Mouse (Mus musculus) lung, postnatal 0 days (tissue): ENCODE data around the gene C1qtnf4. TPM values are rescaled to one million over a fixed set of nuclear protein-coding genes. Genes with fewer than 3 reads are reported as not detected.

ENCODE experiments used
- ATAC-seq: fragments of 200-750 bp; cut with Nextera tagmentation; 2 replicates; pipeline ENCODE4 v1.8.0; 2017; ENCODE audit warnings: moderate library complexity
- DNase-seq: peaks from one replicate; pipeline ENCODE4 v3.0.0-alpha.2; 2016; ENCODE audit warnings: low spot score
- H3K27ac ChIP-seq: fragments of 300-500 bp; sonication (generic); 2 replicates; pipeline ENCODE4 v1.5.1; 2014; ENCODE audit warnings: antibody characterized with exemption, mild to moderate bottlenecking, low read length, mixed read lengths
- H3K27me3 ChIP-seq: fragments of 300-500 bp; sonication (generic); replicated peaks from 2 replicates; pipeline ENCODE4 v1.6.1; 2014; ENCODE audit warnings: low read length, mixed read lengths; ENCODE audit not compliant: insufficient read depth
- H3K36me3 ChIP-seq: fragments of 300-500 bp; sonication (generic); 2 replicates; pipeline ENCODE4 v1.6.1; 2014; ENCODE audit warnings: low read length, mixed read lengths; ENCODE audit not compliant: insufficient read depth
- H3K4me1 ChIP-seq: fragments of 300-500 bp; sonication (generic); 2 replicates; pipeline ENCODE4 v1.6.1; 2014; ENCODE audit warnings: antibody characterized with exemption, low read depth, low read length, mixed read lengths; ENCODE audit not compliant: insufficient read depth
- H3K4me2 ChIP-seq: fragments of 300-500 bp; sonication (generic); replicated peaks from 2 replicates; pipeline ENCODE4 v1.6.1; 2014; ENCODE audit warnings: low read depth, mild to moderate bottlenecking, low read length, moderate library complexity, mixed read lengths
- H3K4me3 ChIP-seq: fragments of 300-500 bp; sonication (generic); 2 replicates; pipeline ENCODE4 v1.5.1; 2014; ENCODE audit warnings: low read depth, low read length
- H3K9ac ChIP-seq: fragments of 300-500 bp; sonication (generic); replicated peaks from 2 replicates; pipeline ENCODE4 v1.6.1; 2014; ENCODE audit warnings: low read depth, mild to moderate bottlenecking
- H3K9me3 ChIP-seq: fragments of 300-500 bp; sonication (generic); 2 replicates; pipeline ENCODE4 v1.6.1; 2016; ENCODE audit warnings: low read length, mixed read lengths
- CTCF ChIP-seq: IDR thresholded peaks from 2 replicates; pipeline ENCODE4 v1.5.1; 2016; ENCODE audit warnings: antibody characterized with exemption, mild to moderate bottlenecking
- EP300 ChIP-seq: IDR thresholded peaks from 2 replicates; pipeline ENCODE4 v1.6.1; 2016; ENCODE audit warnings: antibody characterized with exemption, mild to moderate bottlenecking, control low read depth
- WGBS: fragments of 180-500 bp; shearing (Covaris S2); extraction: QIAGEN DNeasy Blood & Tissue Kit; methylation state at CpG from one replicate; pipeline ENCODE4 v1.1.7; 2014; 5-methylcytosine and 5-hydroxymethylcytosine counted together
- polyA plus RNA-seq: library from polyadenylated mRNA; unstranded; fragments of >200 nt; fragmentation: Nextera tagmentation; extraction: Ambion mirVana; gene quantifications from 2 replicates; pipeline ENCODE4 v1.2.1, GENCODE M21; 2015

Gene C1qtnf4
- polyA plus RNA-seq, 1 experiment from 2014 or later: 8.2 TPM

DNA sequence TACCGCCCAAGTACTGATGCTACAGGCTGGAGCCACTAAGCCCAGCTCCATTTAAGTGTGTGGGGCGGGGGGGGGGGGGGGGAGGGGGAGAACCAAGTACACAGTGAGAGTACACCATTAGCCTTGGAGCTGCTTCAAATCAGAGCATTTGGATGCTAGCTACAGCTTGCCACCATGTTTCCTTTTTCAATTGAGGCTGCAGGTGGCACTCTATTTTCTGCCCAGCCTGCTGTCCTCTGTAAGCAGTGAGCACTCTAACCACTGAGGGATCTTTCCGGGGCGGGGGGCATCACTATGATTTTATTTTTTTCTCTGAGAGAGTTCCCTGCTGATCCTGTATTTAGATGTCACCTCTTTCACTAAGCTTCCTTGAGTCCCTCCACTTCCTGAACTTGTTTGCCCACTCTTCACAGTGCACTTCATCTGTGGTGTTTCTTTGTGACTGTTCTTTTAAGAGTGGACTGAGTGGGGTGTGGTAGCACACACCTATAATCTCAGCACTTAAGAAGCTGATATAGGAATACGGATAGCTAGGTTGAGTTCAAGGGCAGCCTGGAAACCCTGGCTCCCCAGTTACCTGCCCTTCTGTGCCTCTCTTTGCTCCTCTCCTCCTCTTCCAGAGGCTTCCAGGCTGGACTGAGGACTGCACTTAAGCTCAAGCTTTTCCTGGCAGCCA, 7.9 kb upstream of the C1qtnf4 start:
- H3K27me3 ChIP-seq: no peaks in the 10 kb centered on the region
- H3K9me3 ChIP-seq: no peaks in the 10 kb centered on the region
- no peaks in the 10 kb centered on the region for H3K4me1 ChIP-seq
- H3K4me3 ChIP-seq: no peak overlapping the region
- ATAC-seq (peak; percentile 78), DNase-seq (peak; percentile 60)
- H3K9ac ChIP-seq: no peak overlapping the region
- no peak overlapping the region for H3K27ac ChIP-seq
- H3K4me2 ChIP-seq: no peak overlapping the region
- WGBS: 40% methylated on average over 5 of the region's 5 CpGs
- no peaks in the 10 kb centered on the region for H3K36me3 ChIP-seq
- TF ChIP-seq CTCF: no peak
- TF ChIP-seq EP300: no peak

DNA sequence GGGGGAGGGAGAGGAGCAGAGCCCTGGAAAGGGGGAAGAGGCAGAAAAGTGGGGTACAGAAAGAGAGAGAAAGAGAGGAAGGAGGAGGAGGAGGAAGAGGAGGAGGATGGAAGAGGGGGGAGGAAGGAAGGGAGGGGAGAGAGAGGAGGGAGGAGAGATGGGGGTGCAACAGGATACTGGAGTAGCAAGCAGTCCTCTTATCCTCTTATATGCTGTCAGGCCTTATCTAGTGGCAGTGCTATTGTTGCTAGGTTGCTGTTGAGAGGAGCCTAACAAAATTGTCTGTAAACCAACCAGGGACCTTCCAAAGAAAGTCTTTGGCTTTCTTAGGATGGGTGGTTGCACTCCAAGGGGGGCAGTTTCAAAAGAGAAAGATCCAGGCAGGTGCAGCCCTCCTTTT, 6.2 kb upstream of the C1qtnf4 start:
- TF ChIP-seq EP300 (no peak), CTCF (no peak)
- Histone ChIP-seq H3K4me2 (no peak overlapping the region), H3K27me3 (no peaks in the 10 kb centered on the region), H3K36me3 (no peaks in the 10 kb centered on the region), H3K9me3 (no peaks in the 10 kb centered on the region), H3K27ac (no peak overlapping the region), H3K4me1 (no peaks in the 10 kb centered on the region), H3K4me3 (no peak overlapping the region), H3K9ac (no peak overlapping the region)
- DNase-seq (no peak), ATAC-seq (no peak)

DNA sequence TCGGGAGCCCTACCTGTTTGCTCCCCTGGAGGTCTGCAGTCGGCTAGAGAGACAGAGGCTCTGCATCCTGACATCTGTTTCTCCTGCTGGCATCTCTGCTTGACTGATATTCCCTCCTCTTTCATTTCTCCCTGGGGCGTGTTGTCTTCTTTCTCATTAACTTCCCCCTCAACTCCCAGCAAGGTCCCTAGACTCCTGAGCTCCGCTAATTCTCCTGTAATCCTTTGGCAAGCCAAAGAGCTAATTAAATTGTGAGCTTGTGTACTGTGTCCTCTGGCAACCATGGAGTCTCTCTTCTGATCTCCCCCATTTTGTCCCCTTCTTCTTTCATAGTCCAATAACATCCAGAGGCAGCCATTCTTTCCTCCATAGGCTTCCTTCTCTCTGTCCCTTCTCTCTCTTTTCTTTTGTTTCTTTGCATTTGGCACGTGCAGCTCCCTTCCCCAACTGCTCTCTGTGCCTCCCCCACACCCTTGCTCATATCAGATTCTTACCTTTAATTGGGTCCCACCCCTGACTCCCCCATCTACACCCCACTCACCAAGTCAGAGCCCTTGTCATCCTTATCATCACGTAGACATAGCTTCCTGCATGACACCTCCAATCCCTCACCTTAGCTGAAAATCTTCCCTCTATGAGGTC, 5.4 kb upstream of the C1qtnf4 start:
- Histone ChIP-seq H3K9me3 (no peaks in the 10 kb centered on the region), H3K36me3 (no peaks in the 10 kb centered on the region), H3K4me1 (no peaks in the 10 kb centered on the region), H3K27ac (no peak overlapping the region), H3K4me3 (no peak overlapping the region), H3K4me2 (no peak overlapping the region), H3K9ac (no peak overlapping the region), H3K27me3 (no peaks in the 10 kb centered on the region)
- no peak for TF ChIP-seq CTCF
- no peak for TF ChIP-seq EP300
- WGBS: 39% methylated on average over 6 of the region's 6 CpGs
- ATAC-seq: no peak
- no peak for DNase-seq

DNA sequence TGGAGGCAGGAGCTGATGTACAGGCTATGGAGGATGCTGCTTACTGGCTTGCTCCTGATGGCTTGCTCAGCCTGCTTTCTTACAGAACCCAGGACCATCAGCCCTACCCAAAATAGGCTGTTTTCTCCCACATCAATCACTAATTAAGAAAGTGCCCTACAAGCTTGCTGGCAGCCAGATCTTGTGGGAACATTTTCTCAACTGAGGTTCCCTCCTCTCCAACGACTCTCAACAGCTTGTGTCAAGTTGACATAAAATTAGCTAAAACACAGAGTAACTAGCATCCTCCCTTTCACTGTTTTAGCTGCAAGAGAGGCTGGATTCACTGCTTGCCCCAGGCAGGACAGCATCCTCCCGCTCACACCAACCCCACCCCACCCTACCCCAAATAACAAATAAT, 3.8 kb upstream of the C1qtnf4 start:
- 58% methylated on average over 2 of the region's 2 CpGs for WGBS
- no peak for ATAC-seq
- H3K9me3 ChIP-seq: no peaks in the 10 kb centered on the region
- no peak for DNase-seq
- no peak overlapping the region for H3K27ac ChIP-seq
- TF ChIP-seq EP300: no peak
- TF ChIP-seq CTCF: no peak
- peaks cover 15% of the 10 kb centered on the region; the same call in 1 of the 2 replicates for H3K27me3 ChIP-seq
- H3K36me3 ChIP-seq: no peaks in the 10 kb centered on the region
- H3K4me3 ChIP-seq: no peak overlapping the region
- H3K4me2 ChIP-seq: no peak overlapping the region
- no peaks in the 10 kb centered on the region; the same call in none of the 2 replicates for H3K4me1 ChIP-seq
- H3K9ac ChIP-seq: no peak overlapping the region

DNA sequence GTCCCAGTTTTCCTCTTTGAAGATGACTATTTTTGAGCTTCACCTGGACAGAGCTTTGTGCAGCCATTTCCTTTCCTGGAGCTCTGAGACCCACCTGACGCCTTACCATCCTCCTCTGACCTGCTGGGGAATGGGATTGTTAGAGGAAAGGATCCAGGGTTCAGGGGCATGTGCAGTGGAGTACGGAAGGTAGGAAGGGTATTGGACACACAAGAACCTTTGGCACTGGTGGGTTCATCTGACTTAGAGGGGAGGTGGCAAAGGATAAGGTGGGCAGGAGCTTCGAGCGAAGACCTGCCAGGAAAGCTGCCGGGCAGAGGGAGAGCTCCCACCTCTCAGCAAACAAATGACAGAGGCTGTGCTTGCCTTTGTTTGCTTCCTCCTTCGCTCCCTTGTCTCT, 776 bp downstream of the C1qtnf4 start:
- Histone ChIP-seq H3K9me3 (no peaks in the 10 kb centered on the region), H3K36me3 (no peaks in the 10 kb centered on the region), H3K27me3 (peaks cover 39% of the 10 kb centered on the region; the same call in 1 of the 2 replicates), H3K9ac (no peak overlapping the region), H3K4me2 (no peak overlapping the region), H3K27ac (no peak overlapping the region), H3K4me1 (no peaks in the 10 kb centered on the region; the same call in none of the 2 replicates), H3K4me3 (no peak overlapping the region)
- DNase-seq (no peak), ATAC-seq (no peak)
- TF ChIP-seq CTCF (no peak), EP300 (no peak)
- 35% methylated on average over 6 of the region's 6 CpGs for WGBS

DNA sequence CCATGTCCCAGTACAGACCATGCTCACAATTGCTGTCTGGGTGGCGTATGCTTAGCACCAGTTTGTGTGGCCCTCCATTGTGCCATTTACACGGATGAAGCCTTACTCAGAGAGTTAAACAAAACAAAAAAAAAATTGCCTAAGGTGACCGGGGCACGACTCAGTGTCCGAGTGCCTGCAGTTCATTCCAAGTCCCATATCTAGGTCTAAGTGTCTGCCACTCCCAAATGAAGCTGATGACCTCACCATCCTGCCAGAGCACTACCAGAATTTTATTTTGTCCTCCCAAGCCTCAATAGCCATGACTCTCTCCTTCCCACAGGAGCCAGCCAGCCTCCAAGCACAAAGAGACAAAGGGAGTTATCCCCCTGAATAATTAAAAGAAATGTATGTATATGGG, 2.0 kb downstream of the C1qtnf4 start:
- Histone ChIP-seq H3K27me3 (peaks cover 39% of the 10 kb centered on the region; the same call in 1 of the 2 replicates), H3K4me3 (no peak overlapping the region)
- DNase-seq: no peak

More for the DNA sequence above, 2.0 kb downstream of the C1qtnf4 start:
- Histone ChIP-seq H3K4me1 (no peaks in the 10 kb centered on the region; the same call in none of the 2 replicates), H3K27ac (no peak overlapping the region), H3K9me3 (no peaks in the 10 kb centered on the region), H3K4me2 (no peak overlapping the region), H3K36me3 (no peaks in the 10 kb centered on the region), H3K9ac (no peak overlapping the region)
- no peak for ATAC-seq
- 42% methylated on average over 5 of the region's 5 CpGs for WGBS
- TF ChIP-seq CTCF (no peak), EP300 (no peak)
